Mouse (Mus musculus) intestine, embryonic 15.5 days (tissue): ENCODE measurements around the gene Dqx1. TPM values are rescaled to one million over a fixed set of nuclear protein-coding genes. Genes with fewer than 3 reads are reported as not detected.
A peak's percentile ranks its signal among the peaks of the same experiment; 100 is the strongest.

Experiments
- microRNA counts: library from miRNA; unstranded; fragments of <30 nt; microRNA quantifications from one replicate; lab custom pipeline; 2016
- polyA plus RNA-seq: library from polyadenylated mRNA; unstranded; fragments of >200 nt; fragmentation: Nextera tagmentation; extraction: Ambion mirVana; gene quantifications from 2 replicates; pipeline ENCODE4 v1.2.1, GENCODE M21; 2015

Dqx1 gene
- polyA plus RNA-seq, 1 experiment from 2014 or later = 14.0 TPM

MicroRNA genes within 50 kb of the gene (microRNA counts, 519-probe panel; counts per million panel counts)
- 2,026 counts per million, percentile 46 among the panel's probes with 10 or more counts for microRNA mmu-miR-3470a+mmu-miR-3470b (lab: Ali Mortazavi, UCI)

Other genes with a start within 250 kb of the Dqx1 start
- gene Sema4f, start 118.1 kb upstream of the Dqx1 start, polyA plus RNA-seq = 1.5 and 1.7 TPM in 2 replicates
- gene M1ap, start 110.9 kb upstream of the Dqx1 start, polyA plus RNA-seq = 0.26 and 0.78 TPM in 2 replicates
- 9.7 and 9.8 TPM in 2 replicates for gene Dok1, start 24.4 kb upstream of the Dqx1 start, polyA plus RNA-seq
- 12.7 and 14.2 TPM in 2 replicates for gene Loxl3, start 23.7 kb upstream of the Dqx1 start, polyA plus RNA-seq
- 212 and 228 TPM in 2 replicates for gene Aup1, start 3.3 kb upstream of the Dqx1 start, polyA plus RNA-seq
- 72.2 and 86.5 TPM in 2 replicates for gene Htra2, start 2.6 kb upstream of the Dqx1 start, polyA plus RNA-seq
- 18.1 and 22.5 TPM in 2 replicates for gene Tlx2, start 12.4 kb downstream of the Dqx1 start, polyA plus RNA-seq
- 29.4 and 31.5 TPM in 2 replicates for gene Pcgf1, start 20.0 kb downstream of the Dqx1 start, polyA plus RNA-seq
- gene Lbx2, start 28.5 kb downstream of the Dqx1 start, polyA plus RNA-seq = 0.35 and 0.49 TPM in 2 replicates
- gene Ccdc142, start 43.8 kb downstream of the Dqx1 start, polyA plus RNA-seq = 2.6 and 3.5 TPM in 2 replicates
- 2.3 and 2.4 TPM in 2 replicates for gene Gm42688, start 43.8 kb downstream of the Dqx1 start, polyA plus RNA-seq
- 123 and 135 TPM in 2 replicates for gene Mrpl53, start 51.2 kb downstream of the Dqx1 start, polyA plus RNA-seq
- 56.3 and 63.0 TPM in 2 replicates for gene Mogs, start 57.7 kb downstream of the Dqx1 start, polyA plus RNA-seq
- gene Wbp1, start 63.7 kb downstream of the Dqx1 start, polyA plus RNA-seq = 79.6 and 89.1 TPM in 2 replicates
- gene Ino80b, start 67.6 kb downstream of the Dqx1 start, polyA plus RNA-seq = 9.0 and 9.4 TPM in 2 replicates
- 23.6 and 26.4 TPM in 2 replicates for gene Rtkn, start 77.6 kb downstream of the Dqx1 start, polyA plus RNA-seq
- gene Wdr54, start 98.6 kb downstream of the Dqx1 start, polyA plus RNA-seq = 3.0 and 3.9 TPM in 2 replicates
- gene 1700003E16Rik, start 98.6 kb downstream of the Dqx1 start, polyA plus RNA-seq = 1.4 and 2.0 TPM in 2 replicates
- gene Dctn1, start 108.1 kb downstream of the Dqx1 start, polyA plus RNA-seq = 82.1 and 84.6 TPM in 2 replicates
- gene Slc4a5, start 162.0 kb downstream of the Dqx1 start, polyA plus RNA-seq = 0.39 and 0.41 TPM in 2 replicates